Mouse (Mus musculus) heart, adult 8-10 months (tissue): ENCODE measurements at regions not wholly inside any gene's neighbourhood (a gene's known extent, or its start where the extent isn't known, plus 50 kb on each side); places are given as distances from the start of the nearest gene placed in this dataset.
"Not testable (repeated sequence)": the region's sequence is repeated elsewhere in the genome, so short reads cannot be mapped to it uniquely, and the experiment has no call there.

Source experiments
- DNase-seq: peaks from one replicate; pipeline ENCODE4 v3.0.0; 2022; ENCODE audit warnings: low spot score

- DNase-seq: no peak
Observed at GRCm38 (mm10) chr14:53802547-53802946, 451.4 kb downstream of the Dad1 start.

- no peak for DNase-seq
Observed at GRCm38 (mm10) chr14:53800508-53801136, 453.3 kb downstream of the Dad1 start.

GRCm38 (mm10) chr14:53795160-53795559 is 458.7 kb downstream of the Dad1 start:
- not testable (repeated sequence) for DNase-seq

- DNase-seq: no peak
Observed at GRCm38 (mm10) chr14:53794527-53794926, 459.4 kb downstream of the Dad1 start.

- not testable (repeated sequence) for DNase-seq
Observed at GRCm38 (mm10) chr14:53792432-53792831, 461.5 kb downstream of the Dad1 start.

GRCm38 (mm10) chr14:53785547-53785946 is 468.4 kb downstream of the Dad1 start:
- DNase-seq: not testable (repeated sequence)

GRCm38 (mm10) chr14:53777375-53777774 is 476.5 kb downstream of the Dad1 start:
- DNase-seq: no peak

- DNase-seq: peak; percentile 2
Observed at GRCm38 (mm10) chr14:53776717-53777116, 477.2 kb downstream of the Dad1 start.

- DNase-seq: not testable (repeated sequence)
Observed at GRCm38 (mm10) chr14:53766501-53766900, 487.4 kb downstream of the Dad1 start.

GRCm38 (mm10) chr14:53765918-53766317 is 488.0 kb downstream of the Dad1 start:
- not testable (repeated sequence) for DNase-seq

GRCm38 (mm10) chr14:53760578-53760977 is 493.3 kb downstream of the Dad1 start:
- DNase-seq: not testable (repeated sequence)

- not testable (repeated sequence) for DNase-seq
Observed at GRCm38 (mm10) chr14:53757782-53758181, 496.1 kb downstream of the Dad1 start.

GRCm38 (mm10) chr14:53757095-53757494 is 496.8 kb downstream of the Dad1 start:
- DNase-seq: not testable (repeated sequence)

- DNase-seq: no peak
Observed at GRCm38 (mm10) chr14:53750703-53751441, 503.0 kb downstream of the Dad1 start.

- DNase-seq: not testable (repeated sequence)
Observed at GRCm38 (mm10) chr14:53743552-53743951, 510.4 kb downstream of the Dad1 start.

- DNase-seq: not testable (repeated sequence)
Observed at GRCm38 (mm10) chr14:53742864-53743263, 511.0 kb downstream of the Dad1 start.

- peak; percentile 2 for DNase-seq
Observed at GRCm38 (mm10) chr14:53741246-53741645, 512.7 kb downstream of the Dad1 start.

GRCm38 (mm10) chr14:53737962-53738361 is 515.9 kb downstream of the Dad1 start:
- not testable (repeated sequence) for DNase-seq

- DNase-seq: not testable (repeated sequence)
Observed at GRCm38 (mm10) chr14:53736274-53736673, 517.6 kb downstream of the Dad1 start.

- DNase-seq: not testable (repeated sequence)
Observed at GRCm38 (mm10) chr14:53731600-53731999, 522.3 kb downstream of the Dad1 start.

GRCm38 (mm10) chr14:53729877-53730276 is 524.0 kb downstream of the Dad1 start:
- not testable (repeated sequence) for DNase-seq

GRCm38 (mm10) chr14:53729149-53729548 is 524.8 kb downstream of the Dad1 start:
- not testable (repeated sequence) for DNase-seq

- DNase-seq: not testable (repeated sequence)
Observed at GRCm38 (mm10) chr14:53726914-53727313, 527.0 kb downstream of the Dad1 start.
